Mouse (Mus musculus): ENCODE data around the gene Zfp518a.

The Zfp518a gene

DNA sequence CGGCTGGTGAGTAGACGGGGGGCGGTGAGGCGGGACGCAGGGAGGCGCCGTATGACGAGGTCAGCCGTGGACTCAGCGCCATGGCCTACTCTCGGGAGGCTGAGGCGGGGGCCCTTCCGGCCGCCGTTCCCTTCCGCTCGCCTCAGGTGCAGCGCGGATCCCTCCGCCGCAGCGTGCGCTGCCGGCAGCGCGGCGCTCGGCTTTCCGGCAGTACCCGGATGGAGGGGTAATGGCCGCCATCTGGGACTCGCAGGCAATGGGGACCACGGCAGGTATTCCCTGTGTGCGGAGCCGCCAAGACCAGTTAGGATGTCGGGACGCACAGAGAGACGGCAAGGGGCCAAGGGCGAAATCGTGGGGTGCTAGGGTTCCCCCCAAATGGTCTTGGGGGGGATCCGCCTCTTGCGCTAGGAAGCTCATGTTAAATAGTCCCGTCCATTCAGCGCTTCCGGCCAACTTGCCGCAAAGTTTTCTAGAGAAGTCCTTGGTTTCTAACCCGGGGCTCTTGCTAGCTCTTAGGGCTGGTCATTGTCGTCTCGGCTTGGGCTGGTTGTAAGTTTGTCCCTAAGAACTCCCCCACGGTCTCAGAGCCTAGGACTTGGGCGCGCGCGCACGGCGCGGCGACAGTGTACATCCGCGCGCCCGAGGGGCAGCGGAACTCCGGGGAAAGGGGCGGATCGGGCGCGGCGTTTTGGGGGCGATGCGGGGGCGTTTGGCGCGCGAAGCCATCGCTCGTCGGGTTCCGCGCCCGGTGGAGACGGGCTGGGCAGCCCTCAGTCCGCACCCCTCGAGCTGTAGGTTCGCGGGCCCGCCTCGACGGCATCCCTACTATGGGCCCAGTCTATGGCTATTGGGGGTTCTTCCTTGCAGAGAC is at the start of gene Zfp518a:
Gene Zfp518a, plus strand, starts transcription at position 187 of the 874 bp plus-strand sequence.
- no peak; the same call in 1 of the 2 replicates for TF ChIP-seq GATA4 (IDR thresholded peaks at IDR 0.05; ENCODE audit: insufficient replicate concordance, low read length)

DNA sequence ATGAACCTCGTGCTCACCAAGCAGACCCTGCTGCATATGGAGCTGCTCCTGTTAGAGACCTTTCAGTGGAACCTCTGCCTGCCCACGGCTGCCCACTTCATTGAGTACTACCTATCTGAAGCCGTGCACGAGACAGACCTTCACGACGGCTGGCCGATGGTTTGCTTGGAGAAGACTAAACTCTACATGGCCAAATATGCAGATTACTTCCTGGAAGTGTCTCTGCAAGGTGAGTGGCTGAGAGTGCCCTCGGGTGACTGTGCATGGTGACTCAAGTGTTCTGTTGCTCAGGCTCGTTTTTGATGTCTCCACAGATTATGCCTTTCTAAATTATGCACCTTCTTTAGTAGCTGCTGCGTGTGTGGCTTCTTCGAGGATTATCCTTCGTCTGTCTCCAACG is 49.8 kb upstream of the Zfp518a start:
- TF ChIP-seq GATA4 (IDR thresholded peaks at IDR 0.05; ENCODE audit: insufficient replicate concordance, low read length) = no peak

DNA sequence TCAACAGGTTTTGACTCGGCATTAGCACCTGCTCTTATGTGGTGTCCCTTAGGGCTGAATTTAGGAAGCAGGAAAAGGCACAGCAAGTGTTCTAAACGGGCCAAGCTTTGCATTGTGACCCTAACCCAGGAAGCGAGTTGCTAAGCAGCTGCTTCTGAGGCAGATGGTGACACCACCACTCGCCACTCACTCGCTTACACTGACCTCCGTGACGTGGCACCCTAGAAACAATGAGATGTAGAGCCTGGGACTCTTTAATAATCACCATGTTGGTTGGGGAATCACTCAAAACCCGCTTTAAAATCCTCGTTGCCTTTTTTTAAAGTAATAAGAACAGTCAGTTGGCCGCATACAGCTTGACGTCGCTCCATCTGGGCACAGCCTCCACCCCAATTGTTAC is 45.1 kb upstream of the Zfp518a start:
- TF ChIP-seq GATA4 (IDR thresholded peaks at IDR 0.05; ENCODE audit: insufficient replicate concordance, low read length) = no peak

DNA sequence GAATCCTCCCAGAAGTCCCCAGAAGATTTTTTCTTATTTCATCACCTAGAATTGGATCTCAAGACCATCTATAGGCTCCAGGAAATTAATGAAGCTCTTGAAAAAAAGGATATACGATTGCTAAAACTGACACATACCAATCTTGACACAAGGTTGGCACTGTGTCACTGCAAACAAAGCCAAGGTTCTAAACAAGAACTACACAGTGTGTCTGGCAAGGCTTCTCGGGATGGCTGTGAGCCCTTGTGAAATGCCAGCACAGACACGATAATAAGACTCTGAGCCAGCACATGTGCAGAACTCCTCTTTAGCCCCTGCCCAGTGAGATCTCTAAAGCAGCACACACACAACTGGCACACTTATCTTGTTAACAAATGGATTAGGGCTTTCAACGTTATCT is 35.0 kb upstream of the Zfp518a start:
- TF ChIP-seq GATA4 (IDR thresholded peaks at IDR 0.05; ENCODE audit: insufficient replicate concordance, low read length) = no peak

DNA sequence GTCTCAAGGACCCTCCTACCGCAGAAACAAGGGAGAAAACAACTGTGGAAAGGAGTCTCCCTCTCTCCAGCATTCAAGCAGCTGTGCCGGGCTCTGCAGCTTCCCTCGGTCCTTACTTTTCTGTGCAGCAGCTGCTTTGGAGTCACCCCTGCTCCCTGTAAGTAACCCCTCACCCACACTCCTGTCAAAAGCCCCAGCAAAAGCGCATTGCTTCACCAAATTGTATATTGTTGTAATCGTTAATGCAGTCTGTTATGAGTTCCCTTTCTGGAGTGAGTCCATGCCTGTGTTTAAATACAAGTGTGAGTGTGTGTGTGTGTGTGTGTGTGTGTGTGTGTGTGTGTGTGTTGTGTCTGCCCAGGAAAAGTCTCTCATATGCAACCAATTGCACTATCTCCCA is 26.2 kb upstream of the Zfp518a start:
- TF ChIP-seq GATA4 (IDR thresholded peaks at IDR 0.05; ENCODE audit: insufficient replicate concordance, low read length) = no peak

DNA sequence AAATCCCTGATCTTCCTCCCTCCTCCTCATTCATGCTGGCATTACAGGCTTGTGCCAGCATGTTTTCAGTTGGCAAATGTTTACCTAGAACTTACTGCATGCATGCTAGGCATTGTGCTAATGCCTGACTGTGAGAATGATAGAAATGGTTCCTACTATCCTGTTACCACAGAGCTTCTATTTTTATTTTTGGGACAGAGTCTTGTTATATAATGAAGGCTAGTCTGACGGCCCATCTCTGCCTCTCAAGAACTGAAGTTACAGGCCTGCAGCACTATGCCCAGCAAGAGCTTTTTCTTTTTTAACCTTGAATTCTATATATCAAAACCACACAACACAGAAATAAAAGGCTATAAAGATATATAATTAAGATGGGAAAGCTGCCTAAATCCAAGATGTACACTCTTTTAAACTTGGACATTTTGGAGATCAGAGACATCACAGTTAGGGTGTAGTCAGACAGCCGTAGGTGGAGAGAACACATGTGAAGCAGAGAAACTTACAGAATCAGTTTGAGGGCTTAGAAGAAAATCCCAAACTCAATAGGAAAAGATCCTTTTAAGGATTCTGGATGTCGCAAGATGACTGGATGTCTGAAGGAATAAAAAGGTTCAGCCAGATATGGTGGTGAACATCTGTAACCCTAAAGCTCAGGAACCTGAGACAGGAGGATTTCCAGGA is 24.9 kb upstream of the Zfp518a start:
- TF ChIP-seq GATA4 (IDR thresholded peaks at IDR 0.05; ENCODE audit: insufficient replicate concordance, low read length) = no peak

DNA sequence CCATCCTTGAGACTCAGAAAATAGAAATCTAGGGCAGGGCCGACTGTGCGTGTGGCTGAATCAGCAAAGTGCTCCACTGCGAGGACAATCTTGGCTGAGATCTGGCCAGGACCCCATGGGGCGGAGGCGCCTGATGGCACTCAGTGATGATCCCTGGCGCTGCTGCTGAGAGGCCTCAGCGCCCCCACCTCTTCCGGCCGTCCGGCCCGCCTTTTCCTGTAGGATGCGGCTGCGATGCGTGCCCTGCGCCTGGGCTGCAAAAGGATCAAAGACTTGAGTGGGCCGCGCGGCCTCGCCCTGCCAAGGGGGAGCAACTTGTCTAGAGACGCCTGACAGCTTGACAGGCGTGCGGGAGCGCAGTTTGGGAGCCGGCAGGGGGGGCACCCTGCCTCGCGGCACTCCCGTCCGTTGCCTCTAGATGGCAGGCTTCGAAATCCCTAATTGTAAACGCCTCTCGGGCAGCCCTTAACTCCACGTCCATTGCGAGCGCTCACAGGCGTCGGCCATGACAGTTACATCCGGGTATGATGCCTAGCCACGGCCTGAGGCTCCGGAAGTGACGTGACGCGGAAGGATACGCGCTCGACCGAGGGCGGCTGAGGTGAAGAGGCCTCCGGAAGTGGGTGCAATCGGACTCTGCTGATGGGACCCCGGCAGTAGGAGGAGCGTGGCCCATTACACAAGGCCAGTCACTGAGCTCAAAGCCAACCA is 21.4 kb upstream of the Zfp518a start:
- no peak for TF ChIP-seq GATA4 (IDR thresholded peaks at IDR 0.05; ENCODE audit: insufficient replicate concordance, low read length)

DNA sequence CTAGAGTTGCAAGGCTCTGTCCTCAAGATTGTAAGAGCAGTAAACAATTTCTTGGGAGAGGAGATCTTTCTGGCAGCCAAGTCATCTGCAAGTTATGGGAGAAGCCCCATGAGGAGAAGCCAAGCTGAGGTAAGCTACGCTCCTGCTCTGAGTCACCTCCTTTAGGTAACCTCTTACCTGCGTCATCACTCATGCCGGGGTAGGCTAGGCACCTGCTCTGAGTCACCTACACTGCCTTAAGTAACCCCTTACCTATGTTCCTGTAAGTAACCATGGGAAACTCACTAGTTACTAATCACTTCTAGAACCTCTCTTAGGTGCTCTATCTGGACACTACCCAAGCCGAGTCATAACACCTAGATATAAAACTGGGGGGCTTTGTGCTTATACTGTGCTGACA is 12.8 kb upstream of the Zfp518a start:
- TF ChIP-seq GATA4 (IDR thresholded peaks at IDR 0.05; ENCODE audit: insufficient replicate concordance, low read length) = no peak

DNA sequence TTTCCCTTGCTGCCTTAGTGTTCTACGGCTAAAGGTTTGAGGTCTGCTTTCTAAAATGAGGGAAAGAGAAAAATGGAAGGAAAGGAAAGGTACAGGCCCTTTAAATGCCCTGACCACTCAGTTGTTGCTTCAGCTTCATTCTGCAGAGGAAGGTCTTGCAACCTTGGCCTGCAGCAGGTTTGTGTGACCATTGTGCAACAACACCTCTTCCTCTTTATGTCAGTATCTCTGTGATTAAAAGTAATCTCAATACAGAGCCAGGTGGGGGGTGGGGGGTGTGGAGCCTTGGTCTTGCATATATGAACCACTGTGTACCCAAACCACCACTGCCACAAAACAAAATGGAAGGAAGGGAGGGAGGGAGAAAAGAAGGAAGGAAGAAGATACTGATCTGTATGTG is 5.6 kb upstream of the Zfp518a start:
- no peak for TF ChIP-seq GATA4 (IDR thresholded peaks at IDR 0.05; ENCODE audit: insufficient replicate concordance, low read length)

DNA sequence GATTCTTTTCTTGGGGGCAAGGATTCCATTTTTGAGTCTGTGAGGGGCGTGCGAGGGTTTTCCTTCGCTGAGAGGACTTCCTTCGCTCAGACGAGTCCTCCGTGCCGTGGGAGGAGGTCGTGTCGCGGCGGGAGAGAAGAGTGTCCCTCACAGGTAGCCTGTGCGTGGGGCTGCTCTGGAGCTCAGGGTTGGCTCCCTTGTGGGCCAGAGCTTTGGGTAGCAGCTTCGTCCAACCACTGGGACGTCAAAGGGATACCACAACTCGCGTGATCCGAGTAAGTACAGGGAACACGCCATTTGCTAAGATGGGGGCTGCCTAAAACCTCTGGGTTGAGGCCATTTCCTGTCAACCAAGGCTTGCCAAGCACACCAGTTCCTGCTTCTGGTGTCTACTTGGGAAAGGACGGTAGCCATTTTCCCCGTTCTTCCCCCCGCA is 416 bp upstream of the Zfp518a start:
- TF ChIP-seq GATA4 (IDR thresholded peaks at IDR 0.05; ENCODE audit: insufficient replicate concordance, low read length) = no peak

DNA sequence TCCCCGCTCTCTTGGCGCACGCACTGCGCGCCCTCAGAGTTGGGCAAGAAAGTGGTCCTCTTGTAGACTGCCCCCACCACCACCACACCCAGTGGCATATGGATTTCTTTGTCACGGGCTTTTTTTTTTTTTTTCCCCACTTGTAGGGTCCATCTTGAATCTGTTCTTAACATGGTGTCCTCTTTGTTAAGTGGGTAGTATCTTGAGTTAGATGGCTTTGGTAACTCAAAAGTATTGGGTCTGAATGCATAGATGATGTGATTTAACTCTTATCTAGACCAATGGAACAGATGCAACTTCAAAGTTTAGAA is 843 bp downstream of the Zfp518a start:
- TF ChIP-seq GATA4 (IDR thresholded peaks at IDR 0.05; ENCODE audit: insufficient replicate concordance, low read length) = no peak

DNA sequence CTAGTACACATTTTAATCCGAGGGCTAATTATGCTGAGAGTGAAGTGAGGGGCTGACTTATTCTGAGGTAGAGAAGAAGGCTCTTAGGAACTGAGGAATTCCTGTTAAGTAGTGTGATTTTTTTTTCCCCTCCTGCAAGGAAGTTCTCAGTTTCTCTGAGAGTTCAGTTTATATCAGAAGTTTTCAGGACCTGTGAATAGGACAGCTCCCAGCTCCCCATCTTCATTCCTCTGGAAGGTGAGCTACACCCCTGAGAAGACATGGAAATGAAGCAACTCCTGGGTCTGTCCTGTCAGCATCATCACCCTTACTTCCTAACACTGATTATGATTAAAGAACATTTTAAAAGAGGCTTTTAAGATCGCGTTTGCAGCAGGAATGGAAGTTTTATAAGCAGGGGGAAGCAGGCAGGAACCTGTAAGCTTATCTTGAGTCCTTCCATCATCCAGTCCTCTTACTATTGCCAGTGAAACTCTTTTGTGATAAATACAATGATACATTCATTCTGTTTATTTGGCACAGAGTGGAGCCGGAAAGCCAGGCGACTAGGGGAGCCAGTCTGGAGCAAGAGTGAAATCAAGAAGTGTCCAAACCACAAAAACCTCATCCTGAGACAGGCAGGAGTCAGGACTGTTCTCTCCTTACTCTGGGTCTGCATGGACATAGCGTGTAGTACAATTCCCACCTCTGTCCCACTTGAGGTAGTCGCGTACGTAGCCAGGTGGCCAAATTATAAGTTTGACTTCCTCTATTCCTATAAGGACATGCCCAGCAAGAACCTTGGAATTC is 37.3 kb downstream of the Zfp518a start:
- TF ChIP-seq GATA4 (IDR thresholded peaks at IDR 0.05; ENCODE audit: insufficient replicate concordance, low read length) = no peak

DNA sequence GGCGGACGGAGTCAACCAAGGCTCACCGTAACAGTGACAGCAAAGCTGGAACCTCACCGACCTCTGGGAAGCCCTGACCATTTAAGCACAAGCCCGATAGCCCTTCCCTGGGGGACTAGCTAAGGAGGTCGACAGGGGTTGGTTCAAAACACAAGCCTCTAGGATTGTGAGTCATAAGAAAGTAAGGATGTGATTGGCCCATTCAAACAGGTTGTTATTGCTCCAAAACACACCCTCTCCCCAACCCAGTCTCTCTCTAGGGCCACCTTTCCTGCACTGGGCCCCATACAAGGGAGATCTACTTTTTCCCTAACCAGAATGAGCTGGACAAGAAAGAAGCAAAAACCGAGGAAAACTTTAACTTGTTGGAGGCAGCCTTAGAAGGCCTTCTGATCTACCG is 40.9 kb downstream of the Zfp518a start:
- no peak for TF ChIP-seq GATA4 (IDR thresholded peaks at IDR 0.05; ENCODE audit: insufficient replicate concordance, low read length)

DNA sequence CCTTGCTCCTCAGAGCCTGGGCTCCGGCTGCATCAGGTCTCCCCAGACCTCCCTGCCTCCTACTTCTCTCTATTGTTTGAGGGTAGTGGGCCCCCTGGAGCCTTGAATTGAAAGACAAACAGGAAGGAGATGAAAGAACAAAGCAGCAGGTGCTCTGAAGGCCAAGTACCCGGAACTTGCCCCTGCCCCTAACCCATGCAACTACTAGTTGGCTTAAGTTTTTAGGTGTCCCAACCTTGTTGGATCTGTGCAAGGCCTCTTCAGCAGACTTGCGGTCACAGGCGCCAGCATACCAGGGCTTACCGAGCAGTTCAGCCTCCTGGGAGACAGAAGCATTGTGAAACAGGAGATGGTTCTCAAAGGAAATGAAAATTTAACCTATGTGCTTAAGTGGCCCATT is 41.5 kb downstream of the Zfp518a start:
- TF ChIP-seq GATA4 (IDR thresholded peaks at IDR 0.05; ENCODE audit: insufficient replicate concordance, low read length) = no peak

DNA sequence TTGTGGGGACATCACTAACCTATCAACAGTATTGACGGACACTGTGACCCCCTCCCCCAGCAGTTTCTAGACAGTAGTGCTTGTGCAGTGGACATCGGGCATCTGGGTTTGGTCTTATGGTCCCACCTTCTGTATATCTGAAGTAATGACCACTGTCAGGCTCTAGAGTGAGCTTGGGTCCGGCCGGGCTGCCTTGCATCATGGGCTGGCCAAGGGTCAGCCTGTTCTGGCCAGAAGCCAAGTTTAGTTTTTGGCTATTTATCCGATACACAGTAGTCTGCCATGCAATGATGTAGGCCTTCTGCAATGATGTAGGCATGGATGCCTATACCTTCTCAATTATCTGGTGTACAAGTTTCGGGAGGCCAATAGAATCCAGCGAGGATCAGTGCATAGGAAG is 49.0 kb downstream of the Zfp518a start:
- no peak for TF ChIP-seq GATA4 (IDR thresholded peaks at IDR 0.05; ENCODE audit: insufficient replicate concordance, low read length)
